Mouse (Mus musculus) yolk sac, embryonic 10.5 days (tissue): Measurements from ENCODE around the gene H2al1e.
"Not testable (repeated sequence)": the region's sequence is repeated elsewhere in the genome, so short reads cannot be mapped to it uniquely, and the experiment has no call there.

Experiments used
- DNase-seq: peaks from one replicate; pipeline ENCODE4 v3.0.0-alpha.2; 2017; ENCODE audit warnings: low spot score

Gene H2al1e

DNA sequence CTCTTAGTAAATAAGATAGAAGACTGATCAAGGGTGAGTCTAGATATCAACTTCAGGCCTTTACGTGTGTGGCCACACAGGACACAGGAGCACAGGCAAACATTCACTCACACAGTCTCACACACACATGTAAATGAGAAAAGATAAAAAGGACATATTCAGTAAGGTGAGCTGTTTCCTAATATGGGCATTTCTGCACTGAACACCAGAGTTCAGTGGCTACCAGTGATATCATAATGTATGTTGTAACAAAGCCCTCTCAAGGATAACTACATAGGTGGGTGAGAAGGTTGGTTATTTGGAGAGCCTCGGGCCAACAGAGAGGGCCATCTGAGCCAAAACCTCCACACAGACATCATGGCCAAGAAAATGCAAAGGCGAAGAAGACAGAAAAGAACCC is at the start of gene H2al1e:
TSS of gene H2al1e (plus strand) at position 301 of the 400 bp plus-strand sequence.
- DNase-seq, result not testable (repeated sequence)

DNA sequence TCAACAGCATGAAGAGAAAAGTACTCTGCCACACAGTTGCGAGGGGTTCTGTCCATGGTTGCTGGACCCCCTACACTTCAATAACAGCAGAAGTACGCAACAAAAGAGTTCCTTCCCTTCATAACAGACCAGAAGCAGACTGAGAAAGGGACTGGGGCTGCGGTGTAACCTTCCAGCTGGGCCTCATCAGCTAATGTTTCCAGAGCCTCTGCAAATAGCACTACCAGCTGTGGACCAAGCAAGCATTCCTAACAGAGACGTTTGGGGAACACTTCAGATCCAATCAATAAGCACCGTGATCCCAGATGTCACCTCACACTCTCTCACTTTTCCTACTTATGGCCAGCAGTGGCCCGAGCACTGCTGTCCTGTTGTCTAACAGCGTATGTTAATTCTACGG is 46.8 kb upstream of the H2al1e start:
- DNase-seq, result no peak

DNA sequence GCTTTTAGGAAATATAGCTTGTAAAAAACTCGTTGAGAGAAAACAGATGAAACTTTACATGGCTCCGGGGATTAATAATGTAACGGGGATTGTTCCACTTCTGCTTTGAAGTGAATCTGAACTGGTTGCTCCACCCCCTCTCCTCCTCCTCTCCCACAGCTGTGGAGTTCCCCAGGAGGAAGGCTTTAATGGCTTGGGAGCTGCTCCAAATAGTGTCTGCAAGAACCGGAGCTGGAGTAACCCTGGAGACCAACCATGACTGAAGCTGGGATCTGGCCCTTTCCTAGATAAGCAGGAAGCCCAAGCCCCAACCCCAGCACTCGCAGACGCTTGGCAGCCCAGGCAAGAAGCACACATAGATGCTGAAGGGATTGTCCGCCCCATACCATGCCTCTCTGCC is 43.9 kb upstream of the H2al1e start:
- DNase-seq, result no peak

DNA sequence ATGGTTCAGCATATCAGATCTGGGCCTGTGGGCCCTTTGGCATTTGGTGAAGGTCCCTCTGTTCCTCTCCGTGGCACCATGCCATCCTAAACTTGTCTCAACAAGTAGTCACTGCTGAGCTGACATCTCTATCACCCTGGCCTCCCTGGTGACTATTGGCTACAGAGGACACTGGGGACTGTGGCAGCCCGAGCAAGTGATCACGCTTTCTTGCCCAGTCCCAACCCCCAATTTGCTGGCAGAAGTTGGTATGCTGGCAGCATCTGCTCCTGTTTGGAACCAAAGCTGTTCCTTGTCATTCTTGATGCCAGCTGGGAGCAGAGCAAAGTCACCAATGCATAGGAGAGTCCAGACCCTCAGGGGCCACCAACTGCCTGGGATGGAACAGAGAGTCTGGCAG is 42.7 kb upstream of the H2al1e start:
- no peak for DNase-seq

DNA sequence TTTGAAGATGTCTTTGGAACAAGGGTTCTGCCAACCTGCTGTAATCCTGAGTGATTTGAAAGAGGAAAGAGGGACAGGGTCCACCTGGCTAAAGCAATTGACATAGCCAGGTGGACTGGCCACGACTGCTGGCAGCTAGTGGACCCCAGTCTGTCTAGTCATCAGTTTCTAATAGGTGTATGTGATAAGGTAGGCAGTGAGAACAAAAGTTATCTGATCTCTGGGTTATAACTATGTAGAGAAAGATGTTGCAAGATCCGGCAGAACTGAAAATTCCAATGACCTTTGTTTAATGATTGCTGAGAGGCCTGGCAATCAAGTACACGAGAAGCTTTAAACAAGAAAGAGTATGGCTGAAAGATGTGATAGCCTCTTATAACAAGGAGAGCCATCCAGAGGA is 38.5 kb upstream of the H2al1e start:
- no peak for DNase-seq

DNA sequence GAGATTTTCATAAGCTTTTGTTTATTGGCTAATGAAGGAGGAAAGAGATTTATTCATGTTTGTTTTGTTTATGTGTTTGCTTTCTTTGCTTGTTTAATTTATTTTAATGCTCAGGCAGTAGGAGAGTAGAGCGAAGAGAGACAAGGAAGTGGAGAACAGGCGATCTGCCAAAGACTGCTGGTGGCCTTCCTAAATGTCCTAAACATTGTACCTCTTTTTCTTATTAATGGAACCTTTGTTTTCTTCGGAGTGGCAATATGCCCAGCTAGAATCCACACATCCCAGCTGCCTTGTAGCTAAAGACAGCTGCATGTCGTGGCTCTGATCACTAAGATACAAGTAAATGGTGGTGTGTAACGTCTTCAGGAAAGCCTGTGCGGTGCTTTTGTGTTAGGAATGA is 34.7 kb upstream of the H2al1e start:
- DNase-seq, result no peak

DNA sequence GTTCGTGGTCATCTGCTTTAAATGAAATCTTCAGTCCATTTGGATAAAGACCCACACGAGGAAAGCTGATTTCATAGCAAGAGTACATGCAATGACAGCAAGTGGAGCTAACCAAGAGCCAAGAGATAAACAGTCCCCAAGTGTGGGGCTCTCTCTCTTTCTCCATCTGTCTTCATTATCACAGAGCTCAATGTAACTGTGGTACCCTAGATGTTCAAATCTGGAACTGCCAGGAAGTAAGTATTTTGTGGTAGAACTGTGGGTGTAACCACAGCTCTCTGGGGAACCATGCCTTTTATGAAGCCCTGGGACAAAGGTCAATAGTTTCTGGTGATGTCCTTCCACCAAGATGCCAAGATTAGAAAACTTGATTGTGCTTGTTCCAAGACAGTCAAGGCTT is 31.0 kb upstream of the H2al1e start:
- no peak for DNase-seq

DNA sequence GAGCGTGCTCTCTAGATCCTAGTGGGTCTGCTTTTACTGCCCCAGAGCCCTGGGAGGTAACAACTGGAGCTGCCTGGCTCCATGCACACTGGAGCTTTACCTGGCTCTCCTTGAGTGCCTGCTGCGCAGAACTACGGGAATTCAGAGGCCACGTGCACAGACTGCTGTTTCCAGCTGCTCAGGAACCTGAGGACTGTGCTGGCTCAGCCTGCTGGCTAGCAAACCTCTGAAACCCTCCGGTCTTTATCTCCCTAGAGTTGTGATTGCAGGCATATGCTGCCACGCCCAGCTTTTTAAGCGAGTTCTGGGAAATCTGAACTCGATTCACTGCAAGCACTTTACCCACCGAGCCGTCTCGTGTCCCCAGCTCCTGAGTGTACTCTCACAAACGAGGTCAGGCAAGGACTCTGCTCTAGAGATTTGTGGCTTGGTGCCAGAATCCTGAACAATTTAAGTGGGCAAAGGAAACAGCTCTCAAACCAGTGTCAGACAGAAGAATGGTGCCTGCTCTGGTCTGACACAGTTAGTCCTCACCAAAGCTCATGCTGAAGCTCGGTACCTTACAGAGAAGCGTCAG is 23.3 kb upstream of the H2al1e start:
- DNase-seq, result no peak

DNA sequence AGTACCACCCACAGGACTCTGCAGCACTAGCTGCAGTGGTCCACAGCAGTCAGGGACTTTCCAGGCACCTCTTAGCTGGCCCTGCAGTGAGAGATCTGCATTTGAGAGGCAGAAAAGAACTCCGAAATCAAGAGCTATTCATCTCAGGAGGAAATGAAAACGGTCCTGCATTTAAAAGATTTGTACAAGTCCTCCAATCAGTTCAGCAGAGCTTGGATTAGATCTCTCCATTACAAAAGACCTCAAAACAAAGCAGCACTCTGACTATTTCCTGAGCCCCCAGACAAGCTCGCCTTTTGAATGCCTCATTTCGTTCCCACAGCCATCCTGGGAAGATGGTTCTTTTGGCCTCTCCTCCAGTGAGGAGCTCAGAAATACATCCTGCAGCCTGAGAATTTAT is 22.5 kb upstream of the H2al1e start:
- no peak for DNase-seq

DNA sequence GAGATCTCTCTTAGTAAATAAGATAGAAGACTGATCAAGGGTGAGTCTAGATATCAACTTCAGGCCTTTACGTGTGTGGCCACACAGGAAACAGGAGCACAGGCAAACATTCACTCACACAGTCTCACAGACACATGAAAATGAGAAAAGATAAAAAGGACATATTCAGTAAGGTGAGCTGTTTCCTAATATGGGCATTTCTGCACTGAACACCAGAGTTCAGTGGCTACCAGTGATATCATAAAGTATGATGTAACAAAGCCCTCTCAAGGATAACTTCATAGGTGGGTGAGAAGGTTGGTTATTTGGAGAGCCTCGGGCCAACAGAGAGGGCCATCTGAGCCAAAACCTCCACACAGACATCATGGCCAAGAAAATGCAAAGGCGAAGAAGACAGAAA is 12.8 kb upstream of the H2al1e start, which contains the start of gene H2al1a:
TSS of gene H2al1a (plus strand) at position 301 of the 400 bp plus-strand sequence.
- not testable (repeated sequence) for DNase-seq

DNA sequence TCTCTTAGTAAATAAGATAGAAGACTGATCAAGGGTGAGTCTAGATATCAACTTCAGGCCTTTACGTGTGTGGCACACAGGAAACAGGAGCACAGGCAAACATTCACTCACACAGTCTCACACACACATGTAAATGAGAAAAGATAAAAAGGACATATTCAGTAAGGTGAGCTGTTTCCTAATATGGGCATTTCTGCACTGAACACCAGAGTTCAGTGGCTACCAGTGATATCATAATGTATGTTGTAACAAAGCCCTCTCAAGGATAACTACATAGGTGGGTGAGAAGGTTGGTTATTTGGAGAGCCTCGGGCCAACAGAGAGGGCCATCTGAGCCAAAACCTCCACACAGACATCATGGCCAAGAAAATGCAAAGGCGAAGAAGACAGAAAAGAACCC is 9.6 kb upstream of the H2al1e start, which contains the start of gene H2al1b:
TSS of gene H2al1b (plus strand) at position 301 of the 400 bp plus-strand sequence.
- not testable (repeated sequence) for DNase-seq

DNA sequence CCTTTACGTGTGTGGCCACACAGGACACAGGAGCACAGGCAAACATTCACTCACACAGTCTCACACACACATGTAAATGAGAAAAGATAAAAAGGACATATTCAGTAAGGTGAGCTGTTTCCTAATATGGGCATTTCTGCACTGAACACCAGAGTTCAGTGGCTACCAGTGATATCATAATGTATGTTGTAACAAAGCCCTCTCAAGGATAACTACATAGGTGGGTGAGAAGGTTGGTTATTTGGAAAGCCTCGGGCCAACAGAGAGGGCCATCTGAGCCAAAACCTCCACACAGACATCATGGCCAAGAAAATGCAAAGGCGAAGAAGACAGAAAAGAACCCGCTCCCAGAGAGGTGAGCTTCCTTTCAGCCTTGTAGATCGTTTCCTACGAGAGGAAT is 6.4 kb upstream of the H2al1e start, which contains the start of gene H2al1c:
TSS of gene H2al1c (plus strand) at position 301 of the 400 bp plus-strand sequence.
- not testable (repeated sequence) for DNase-seq

DNA sequence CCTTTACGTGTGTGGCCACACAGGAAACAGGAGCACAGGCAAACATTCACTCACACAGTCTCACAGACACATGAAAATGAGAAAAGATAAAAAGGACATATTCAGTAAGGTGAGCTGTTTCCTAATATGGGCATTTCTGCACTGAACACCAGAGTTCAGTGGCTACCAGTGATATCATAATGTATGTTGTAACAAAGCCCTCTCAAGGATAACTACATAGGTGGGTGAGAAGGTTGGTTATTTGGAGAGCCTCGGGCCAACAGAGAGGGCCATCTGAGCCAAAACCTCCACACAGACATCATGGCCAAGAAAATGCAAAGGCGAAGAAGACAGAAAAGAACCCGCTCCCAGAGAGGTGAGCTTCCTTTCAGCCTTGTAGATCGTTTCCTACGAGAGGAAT is 3.2 kb upstream of the H2al1e start, which contains the start of gene H2al1d:
TSS of gene H2al1d (plus strand) at position 301 of the 400 bp plus-strand sequence.
- DNase-seq, result not testable (repeated sequence)

DNA sequence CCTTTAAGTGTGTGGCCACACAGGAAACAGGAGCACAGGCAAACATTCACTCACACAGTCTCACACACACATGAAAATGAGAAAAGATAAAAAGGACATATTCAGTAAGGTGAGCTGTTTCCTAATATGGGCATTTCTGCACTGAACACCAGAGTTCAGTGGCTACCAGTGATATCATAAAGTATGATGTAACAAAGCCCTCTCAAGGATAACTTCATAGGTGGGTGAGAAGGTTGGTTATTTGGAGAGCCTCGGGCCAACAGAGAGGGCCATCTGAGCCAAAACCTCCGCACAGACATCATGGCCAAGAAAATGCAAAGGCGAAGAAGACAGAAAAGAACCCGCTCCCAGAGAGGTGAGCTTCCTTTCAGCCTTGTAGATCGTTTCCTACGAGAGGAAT is 3.1 kb downstream of the H2al1e start, which contains the start of gene H2al1f:
TSS of gene H2al1f (plus strand) at position 301 of the 400 bp plus-strand sequence.
- not testable (repeated sequence) for DNase-seq

DNA sequence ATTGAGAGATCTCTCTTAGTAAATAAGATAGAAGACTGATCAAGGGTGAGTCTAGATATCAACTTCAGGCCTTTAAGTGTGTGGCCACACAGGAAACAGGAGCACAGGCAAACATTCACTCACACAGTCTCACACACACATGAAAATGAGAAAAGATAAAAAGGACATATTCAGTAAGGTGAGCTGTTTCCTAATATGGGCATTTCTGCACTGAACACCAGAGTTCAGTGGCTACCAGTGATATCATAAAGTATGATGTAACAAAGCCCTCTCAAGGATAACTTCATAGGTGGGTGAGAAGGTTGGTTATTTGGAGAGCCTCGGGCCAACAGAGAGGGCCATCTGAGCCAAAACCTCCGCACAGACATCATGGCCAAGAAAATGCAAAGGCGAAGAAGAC is 6.2 kb downstream of the H2al1e start, which contains the start of gene H2al1g:
TSS of gene H2al1g (plus strand) at position 301 of the 400 bp plus-strand sequence.
- not testable (repeated sequence) for DNase-seq

DNA sequence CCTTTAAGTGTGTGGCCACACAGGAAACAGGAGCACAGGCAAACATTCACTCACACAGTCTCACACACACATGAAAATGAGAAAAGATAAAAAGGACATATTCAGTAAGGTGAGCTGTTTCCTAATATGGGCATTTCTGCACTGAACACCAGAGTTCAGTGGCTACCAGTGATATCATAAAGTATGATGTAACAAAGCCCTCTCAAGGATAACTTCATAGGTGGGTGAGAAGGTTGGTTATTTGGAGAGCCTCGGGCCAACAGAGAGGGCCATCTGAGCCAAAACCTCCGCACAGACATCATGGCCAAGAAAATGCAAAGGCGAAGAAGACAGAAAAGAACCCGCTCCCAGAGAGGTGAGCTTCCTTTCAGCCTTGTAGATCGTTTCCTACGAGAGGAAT is 9.5 kb downstream of the H2al1e start, which contains the start of gene H2al1h:
TSS of gene H2al1h (plus strand) at position 301 of the 400 bp plus-strand sequence.
- not testable (repeated sequence) for DNase-seq

DNA sequence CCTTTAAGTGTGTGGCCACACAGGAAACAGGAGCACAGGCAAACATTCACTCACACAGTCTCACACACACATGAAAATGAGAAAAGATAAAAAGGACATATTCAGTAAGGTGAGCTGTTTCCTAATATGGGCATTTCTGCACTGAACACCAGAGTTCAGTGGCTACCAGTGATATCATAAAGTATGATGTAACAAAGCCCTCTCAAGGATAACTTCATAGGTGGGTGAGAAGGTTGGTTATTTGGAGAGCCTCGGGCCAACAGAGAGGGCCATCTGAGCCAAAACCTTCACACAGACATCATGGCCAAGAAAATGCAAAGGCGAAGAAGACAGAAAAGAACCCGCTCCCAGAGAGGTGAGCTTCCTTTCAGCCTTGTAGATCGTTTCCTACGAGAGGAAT is 12.6 kb downstream of the H2al1e start, which contains the start of gene H2al1i:
TSS of gene H2al1i (plus strand) at position 301 of the 400 bp plus-strand sequence.
- not testable (repeated sequence) for DNase-seq

DNA sequence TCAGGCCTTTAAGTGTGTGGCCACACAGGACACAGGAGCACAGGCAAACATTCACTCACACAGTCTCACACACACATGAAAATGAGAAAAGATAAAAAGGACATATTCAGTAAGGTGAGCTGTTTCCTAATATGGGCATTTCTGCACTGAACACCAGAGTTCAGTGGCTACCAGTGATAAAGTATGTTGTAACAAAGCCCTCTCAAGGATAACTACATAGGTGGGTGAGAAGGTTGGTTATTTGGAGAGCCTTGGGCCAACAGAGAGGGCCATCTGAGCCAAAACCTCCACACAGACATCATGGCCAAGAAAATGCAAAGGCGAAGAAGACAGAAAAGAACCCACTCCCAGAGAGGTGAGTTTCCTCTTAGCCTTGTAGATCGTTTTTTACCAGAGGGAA is 15.8 kb downstream of the H2al1e start, which contains the start of gene H2al1j:
TSS of gene H2al1j (plus strand) at position 301 of the 400 bp plus-strand sequence.
- not testable (repeated sequence) for DNase-seq

DNA sequence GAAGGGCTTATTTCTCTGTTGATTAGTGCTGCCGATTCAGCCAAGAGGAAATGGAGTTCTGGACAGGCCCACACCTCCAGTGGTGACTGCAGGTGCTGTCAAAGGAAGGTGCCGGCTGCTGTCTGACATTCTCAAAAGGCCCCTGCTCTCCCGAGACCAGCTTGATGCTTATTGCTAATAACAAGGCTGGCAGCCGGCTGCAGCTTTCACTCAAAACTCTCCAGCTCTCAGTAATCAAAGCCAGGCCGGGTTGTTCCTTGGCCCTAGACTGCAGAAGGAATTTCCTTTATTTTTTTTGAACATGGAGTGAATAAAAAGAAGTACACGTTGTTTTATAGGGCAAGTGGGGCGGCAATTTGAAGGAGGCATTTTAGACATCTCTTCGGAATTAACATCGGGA is 34.0 kb downstream of the H2al1e start:
- DNase-seq, result no peak

DNA sequence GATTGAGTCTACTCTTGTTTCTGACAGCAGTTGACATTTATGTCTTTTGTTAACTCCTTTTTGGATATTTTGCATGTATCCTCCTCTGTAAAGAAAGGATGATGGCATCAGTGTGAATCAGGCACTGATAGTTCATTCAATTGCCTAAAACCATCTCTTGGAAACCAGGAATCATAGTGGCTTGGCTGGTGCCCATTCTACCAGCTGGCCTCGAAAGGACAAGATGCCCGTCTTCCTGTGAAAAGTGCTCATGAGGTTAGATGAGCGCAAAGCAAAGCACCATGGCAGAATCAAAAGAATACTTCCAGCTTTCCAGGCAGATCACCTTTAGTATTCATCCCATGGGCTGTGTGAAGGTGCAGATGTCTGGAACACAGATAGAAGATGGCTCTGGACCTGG is 35.0 kb downstream of the H2al1e start:
- no peak for DNase-seq

DNA sequence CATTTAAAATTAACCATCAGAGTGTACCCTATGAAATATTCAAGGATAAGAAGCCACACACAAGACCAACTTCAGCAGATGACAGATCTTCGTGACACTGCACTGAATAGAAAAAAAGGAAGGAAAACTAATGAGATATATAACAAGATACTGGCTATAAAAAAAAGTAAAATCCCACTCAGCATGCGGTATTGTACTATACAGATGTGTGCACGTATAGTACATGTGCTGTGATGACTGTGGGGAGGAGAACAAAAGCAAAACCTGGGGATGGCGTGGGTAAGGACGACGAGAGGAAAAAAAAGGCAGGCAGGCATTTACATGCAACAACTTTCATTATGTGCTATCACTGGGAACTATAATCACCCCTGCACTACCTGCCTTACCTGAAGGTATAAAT is 49.1 kb downstream of the H2al1e start:
- DNase-seq, result no peak

DNA sequence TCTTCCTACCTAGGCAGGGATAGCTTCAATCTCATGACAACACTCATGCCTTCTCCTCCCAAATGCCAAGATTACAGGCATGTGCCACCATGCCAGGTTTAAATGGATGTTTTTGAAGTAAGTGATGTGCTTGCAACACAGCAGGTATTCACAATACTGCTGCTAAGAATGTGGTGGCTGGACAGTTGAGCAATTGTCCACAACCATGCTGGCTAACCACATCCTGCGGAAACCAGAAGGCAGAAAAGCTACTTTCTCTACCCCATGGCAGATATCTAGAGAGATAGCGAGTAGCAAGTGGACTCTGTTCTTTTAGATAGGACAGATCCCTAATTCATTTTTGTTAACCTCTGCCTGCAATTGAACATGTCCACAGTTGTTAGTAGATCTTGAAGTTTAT is 49.5 kb downstream of the H2al1e start:
- DNase-seq, result no peak
